Mouse (Mus musculus) heart, postnatal 4 days (tissue): ENCODE results near the gene Rps21. TPM values are rescaled to one million over a fixed set of nuclear protein-coding genes. Genes with fewer than 3 reads are reported as not detected.
A peak's percentile ranks its signal among the peaks of the same experiment; 100 is the strongest.
"Not testable (repeated sequence)": the region's sequence is repeated elsewhere in the genome, so short reads cannot be mapped to it uniquely, and the experiment has no call there.

Experiments
- DNase-seq: peaks from one replicate; pipeline ENCODE4 v3.0.0; 2021
- total RNA-seq, 2 experiments: library from RNA; stranded (reverse); gene quantifications; 2 replicates each; pipeline ENCODE4 v1.2.3; 2021

Gene Rps21
- total RNA-seq, 2 experiments from 2014 or later, result 619 to 692 TPM

DNA sequence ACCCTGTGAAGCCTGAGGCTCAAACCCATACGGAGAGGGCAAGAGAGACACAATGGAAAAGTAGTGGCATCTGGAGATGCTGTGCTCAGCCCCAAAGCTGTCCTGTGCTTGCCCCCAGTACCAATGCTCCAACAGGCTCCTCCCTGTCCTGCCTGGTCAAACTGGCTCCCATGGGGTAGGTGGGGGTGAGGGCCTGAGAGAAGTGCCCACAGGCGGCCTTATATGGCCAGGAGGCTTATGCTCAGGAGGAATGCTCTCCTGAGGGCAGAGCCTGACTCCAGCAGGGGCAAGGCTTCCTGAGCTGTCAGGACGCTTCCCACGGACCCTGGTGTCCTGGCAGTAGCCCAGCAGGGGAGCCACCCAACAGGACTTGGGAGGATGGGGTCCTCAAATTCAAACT lies 26.7 kb upstream of the Rps21 start:
- DNase-seq, result peak; percentile 57

DNA sequence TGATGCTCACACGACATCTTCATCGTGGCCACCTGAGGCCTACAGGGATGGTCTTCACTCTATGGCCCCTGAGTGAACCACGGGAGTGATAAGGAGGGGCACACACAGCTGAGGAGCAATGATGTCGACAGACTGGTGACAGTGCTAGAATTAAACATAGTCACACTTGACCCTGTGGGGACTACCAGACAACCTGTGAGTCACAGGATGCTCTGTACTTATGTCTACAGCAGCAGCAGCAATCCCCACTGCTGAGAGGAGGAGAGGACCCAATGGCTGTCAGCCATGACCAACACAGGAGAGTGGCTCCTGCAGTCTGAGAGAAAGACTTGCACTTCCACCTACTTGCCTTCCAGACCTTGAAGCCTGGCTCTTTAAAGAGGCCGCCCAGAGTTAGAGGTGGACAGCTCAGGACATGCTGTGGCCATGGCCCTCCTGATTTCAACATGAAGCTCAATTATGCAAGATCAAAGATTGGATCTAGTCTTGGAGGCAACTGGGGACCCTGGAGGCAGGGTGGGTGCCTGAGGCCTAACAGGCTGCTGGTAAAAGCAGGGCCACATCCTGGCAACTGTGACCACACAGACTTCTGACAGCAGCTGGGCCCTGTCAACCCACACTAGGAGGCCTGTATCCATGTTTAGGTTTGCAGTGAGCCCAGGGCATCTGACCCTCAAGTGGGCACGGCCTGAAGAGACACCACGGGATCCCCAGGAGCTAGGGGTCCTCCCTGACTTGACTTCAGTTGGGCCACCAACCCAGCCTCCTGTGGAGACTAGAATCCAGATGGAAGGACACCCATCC lies 23.9 kb upstream of the Rps21 start:
- DNase-seq, result no peak

DNA sequence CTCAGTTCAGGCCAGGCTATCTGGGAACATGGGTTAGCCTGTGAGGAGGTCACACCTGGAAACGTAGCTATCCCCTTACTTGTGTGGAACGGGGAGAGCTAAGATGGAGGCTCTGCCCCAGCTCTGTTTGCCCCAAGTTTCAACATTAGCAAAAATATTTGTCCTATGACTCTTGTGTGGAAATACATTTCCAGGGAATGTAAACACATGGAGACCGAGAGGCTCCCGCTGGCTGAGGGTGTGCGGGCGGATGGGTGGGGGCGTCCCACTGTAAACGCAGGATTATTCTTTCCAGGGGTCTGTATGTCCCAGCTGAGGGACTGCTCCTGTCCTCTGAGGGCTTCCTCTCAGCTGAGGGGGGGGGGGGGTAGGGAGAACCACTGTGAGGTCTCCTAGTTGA lies 22.8 kb upstream of the Rps21 start:
- DNase-seq, result no peak

DNA sequence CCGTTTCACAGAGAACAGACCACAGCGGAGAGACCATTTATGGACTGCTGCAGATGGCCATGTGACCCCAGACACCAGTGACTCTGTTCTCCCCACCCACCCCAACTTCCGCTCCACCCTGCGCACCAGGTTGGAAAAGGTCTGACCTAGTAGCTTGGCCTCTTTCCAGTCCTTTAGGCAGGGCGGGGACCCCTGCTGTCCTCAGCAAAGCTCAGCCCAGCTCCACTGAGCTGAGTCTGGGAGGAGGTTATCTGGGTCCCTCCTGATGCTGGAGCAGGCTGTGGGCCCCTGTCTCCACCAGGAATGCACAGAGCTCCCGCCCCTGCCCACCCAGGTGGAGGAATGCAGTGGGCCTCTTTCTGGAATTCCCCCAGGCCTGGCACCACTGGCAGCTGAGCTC lies 22.2 kb upstream of the Rps21 start:
- peak; percentile 55 for DNase-seq

DNA sequence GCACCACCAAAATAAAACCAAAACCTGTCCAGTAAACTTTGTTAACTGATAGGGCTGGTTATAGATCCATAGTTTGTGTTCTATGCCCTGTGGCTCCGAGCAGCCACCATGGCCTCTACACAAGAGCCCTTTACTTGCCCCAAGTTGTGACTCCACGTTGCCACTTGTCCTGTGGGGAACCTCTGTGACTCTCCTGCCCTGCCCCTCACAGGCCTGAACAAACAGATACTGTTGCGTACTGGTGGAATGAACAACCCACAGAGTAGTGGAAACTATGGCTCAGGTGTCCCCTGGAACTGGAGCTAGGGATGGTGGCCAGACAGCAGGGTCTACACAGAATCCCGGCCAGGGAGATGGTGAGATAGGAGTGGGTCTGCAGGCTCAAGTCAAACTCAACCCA lies 21.4 kb upstream of the Rps21 start:
- DNase-seq, result no peak

- DNase-seq, result no peak
Measured at GRCm38 (mm10) chr2:180236500-180236899, 20.7 kb upstream of the Rps21 start.

- no peak for DNase-seq
Measured at GRCm38 (mm10) chr2:180236930-180237329, 20.2 kb upstream of the Rps21 start.

GRCm38 (mm10) chr2:180237601-180238345 lies 19.4 kb upstream of the Rps21 start:
- no peak for DNase-seq

DNA sequence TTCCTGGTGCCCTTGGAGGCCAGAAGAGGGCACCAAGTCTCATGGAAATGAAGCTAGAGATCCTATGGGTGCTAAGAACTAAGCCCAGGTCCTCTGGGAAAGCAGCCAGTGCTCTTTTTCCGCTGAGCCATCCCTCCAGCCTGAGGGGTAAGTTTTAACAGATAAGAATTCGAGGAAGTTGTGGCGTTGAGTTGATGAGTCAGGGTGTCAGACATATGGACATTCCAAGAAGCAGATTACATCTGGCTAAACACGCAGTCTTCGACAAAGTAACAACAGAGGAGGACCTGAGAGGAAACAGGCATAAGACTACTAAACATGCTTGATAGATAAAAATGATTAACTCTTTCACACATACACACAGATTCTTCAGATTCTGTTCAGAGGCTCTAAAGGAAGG lies 18.6 kb upstream of the Rps21 start:
- DNase-seq, result no peak

- DNase-seq, result no peak
Measured at GRCm38 (mm10) chr2:180243108-180243507, 14.1 kb upstream of the Rps21 start.

GRCm38 (mm10) chr2:180247916-180248315 lies 9.3 kb upstream of the Rps21 start:
- no peak for DNase-seq

DNA sequence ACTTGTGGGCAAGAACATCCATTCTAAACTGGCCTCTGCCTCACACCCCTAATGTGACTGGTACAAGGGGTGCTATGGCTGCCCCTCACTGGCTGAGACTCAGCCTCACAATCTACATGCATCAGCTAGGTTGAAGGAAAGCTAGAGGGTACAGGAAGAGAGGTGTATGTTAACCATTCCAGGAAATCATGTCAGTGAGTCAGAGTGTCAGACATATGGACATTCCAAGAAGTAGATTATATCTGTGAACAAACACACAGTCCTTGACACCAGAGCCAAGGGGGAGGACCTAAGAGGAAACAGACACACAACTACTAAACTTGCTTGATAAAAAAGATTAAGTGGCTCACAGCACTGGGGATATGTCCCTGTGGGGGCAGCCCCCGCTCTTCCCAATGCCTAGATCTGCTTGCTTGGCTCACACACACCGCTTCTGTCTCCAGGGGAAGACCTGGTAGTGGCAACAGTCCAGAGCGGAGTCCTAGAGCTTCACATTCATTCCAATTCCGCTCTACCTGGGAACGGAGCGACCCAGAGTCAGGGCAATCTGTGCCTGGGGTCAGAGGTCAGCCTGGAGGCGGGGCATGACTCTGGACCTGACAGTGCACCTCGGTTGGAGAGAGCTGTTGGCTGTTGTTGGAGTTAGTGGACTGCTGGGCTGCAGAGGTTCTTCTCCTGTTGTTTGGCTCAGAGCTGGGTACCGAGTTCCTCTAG lies 8.1 kb upstream of the Rps21 start:
- no peak for DNase-seq

GRCm38 (mm10) chr2:180250930-180251611 lies 6.1 kb upstream of the Rps21 start:
- DNase-seq, result peak; percentile 85

DNA sequence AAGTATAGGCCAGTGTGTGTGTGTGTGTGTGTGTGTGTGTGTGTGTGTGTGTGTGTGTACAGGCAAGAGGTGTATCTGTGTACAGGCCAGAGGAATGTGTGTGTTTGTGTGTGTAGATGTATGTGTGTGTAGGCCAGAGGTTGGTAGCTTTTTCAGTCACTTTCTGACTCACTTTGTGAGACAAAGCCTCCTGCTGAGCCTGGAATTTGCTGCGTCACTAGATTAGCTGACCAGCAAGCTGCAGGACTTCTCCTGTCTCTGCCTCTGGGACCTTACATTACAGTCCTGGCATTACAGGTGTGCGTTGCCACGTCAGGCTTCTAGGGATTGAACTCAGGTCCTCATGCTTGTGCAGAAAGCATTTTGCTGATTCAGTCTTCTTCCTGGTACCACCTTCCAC lies 5.3 kb upstream of the Rps21 start:
- DNase-seq, result no peak

- DNase-seq, result no peak
Measured at GRCm38 (mm10) chr2:180254436-180255209, 2.6 kb upstream of the Rps21 start.

GRCm38 (mm10) chr2:180255701-180256100 lies 1.5 kb upstream of the Rps21 start:
- DNase-seq, result no peak

GRCm38 (mm10) chr2:180256296-180257000 lies 729 bp upstream of the Rps21 start:
- no peak for DNase-seq

DNA sequence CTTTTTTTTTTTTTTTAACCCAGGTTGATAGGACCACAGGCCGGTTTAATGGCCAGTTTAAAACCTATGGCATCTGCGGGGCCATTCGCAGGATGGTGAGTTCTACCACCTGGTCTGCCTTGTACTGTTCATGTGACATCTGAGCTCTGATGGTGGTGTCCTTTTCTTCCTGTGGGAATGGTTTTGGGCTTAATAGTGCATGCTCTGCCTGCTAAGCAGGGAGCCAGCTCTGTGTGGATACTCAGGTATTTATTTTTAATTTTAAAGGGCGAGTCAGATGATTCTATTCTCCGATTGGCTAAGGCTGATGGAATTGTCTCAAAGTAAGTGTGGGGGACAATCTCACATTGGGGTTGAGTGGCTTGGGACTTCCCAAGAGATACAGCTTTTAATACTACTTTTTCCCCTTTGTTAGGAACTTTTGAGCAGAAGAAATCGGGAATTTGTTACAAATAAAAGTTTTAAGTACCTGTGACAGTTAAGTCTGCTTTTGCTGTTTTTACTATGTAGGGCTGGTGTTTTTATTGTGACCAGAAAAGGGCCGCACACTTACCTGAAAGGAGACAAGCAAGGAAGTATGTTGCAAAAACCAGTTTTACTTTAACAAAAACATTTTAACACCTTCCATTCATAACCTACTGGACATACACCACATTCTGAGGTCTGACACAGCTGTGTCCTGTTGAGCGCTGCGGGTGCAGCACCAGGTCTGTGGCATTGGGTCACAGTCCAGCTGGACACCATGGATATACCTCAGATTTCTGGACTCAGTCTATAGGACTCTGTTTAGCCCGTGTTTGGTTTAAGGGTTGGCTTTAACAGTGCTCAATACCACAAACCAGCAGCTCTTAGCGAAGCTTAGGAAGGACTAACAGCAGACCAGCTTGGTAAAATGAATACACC lies 1.0 kb downstream of the Rps21 start:
- no peak for DNase-seq

DNA sequence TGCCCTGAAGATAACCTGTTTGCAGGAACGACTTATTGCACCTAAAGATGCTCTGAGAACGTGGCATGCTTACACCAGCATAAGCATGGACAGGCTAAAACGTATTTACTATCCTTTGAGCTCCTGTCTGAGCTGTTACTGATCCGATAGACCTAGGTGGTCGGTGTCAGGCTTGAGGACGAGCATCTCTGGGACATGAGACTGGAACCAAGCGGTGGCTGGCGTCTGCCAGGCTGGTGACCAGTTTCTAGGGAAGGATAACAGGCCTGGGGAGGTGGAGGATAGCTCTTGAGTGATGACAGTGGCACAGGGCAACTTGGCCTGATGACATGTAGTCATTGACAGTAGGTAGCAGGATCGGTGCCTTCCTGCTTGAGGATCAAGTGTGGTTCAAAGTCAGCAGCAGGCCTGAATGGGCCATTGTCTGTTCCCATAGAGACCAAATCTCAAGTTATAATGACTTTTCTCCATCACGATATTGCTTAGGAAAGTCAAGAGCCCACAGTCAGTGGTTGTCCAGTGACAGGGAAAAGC lies 1.8 kb downstream of the Rps21 start:
- not testable (repeated sequence) for DNase-seq
